2 mouse cellular contexts compared by ENCODE assay signal in the genomic region with DNA sequence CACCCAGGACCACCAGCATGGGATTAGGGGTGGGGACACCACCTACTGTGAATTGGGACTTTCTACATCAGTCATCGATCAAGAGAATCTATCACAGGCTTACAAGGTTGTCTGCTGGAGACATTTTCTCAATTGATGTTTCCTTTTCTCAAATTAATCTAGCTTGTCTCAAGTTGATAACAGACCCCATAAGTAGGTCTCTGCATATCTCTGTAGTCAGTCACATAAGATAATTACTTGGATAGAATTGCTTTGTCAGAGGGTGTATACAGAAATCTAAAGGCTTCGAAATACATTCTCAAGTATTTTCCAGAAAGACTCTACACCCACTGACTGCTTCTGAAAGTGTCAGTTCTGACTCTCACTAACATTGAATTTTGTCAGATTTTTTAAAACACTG.
TF ChIP-seq lines count a peak whose summit lies in the region.

No protein-coding gene starts in this region.

TF ChIP-seq in CH12.LX, 34 proteins besides CTCF, POLR2A, EP300 and RAD21:
- TF ChIP-seq ETS1 (conservative IDR thresholded peaks at IDR 0.05; ENCODE audit: low read depth, low read length) (no peak), NRF1 (IDR thresholded peaks at IDR 0.05; ENCODE audit: low read depth, low read length) (no peak), SMC3 (IDR thresholded peaks at IDR 0.05; ENCODE audit: low read depth, low read length) (no peak), NELFE (IDR thresholded peaks at IDR 0.05; ENCODE audit: low read depth, low read length) (no peak), USF1 (IDR thresholded peaks at IDR 0.05; ENCODE audit: low read depth, low read length) (no peak), CHD1 (IDR thresholded peaks at IDR 0.05; ENCODE audit: low read depth, low read length) (peak; percentile 75; the same call in 1 of the 2 replicates), UBTF (IDR thresholded peaks at IDR 0.05; ENCODE audit: low read depth, low read length) (no peak)

TF ChIP-seq in MEL, 35 proteins besides CTCF, POLR2A, EP300 and RAD21:
- TF ChIP-seq TCF12 (IDR thresholded peaks at IDR 0.05; ENCODE audit: low read depth, low read length): peak; percentile 76
- no peak for TF ChIP-seq SMC3 (IDR thresholded peaks at IDR 0.05; ENCODE audit: low read depth, low read length)
- no peak for TF ChIP-seq MYC (IDR thresholded peaks at IDR 0.05; ENCODE audit: low read depth, low read length)
- TF ChIP-seq GATA1 (IDR thresholded peaks at IDR 0.05; ENCODE audit: low read depth, low read length): peak; percentile 84
- peak; percentile 30; the same call in 1 of the 2 replicates for TF ChIP-seq HCFC1 (IDR thresholded peaks at IDR 0.05; ENCODE audit: low read depth, low read length)
- TF ChIP-seq TBP (IDR thresholded peaks at IDR 0.05; ENCODE audit: low read depth, low read length): no peak
- TF ChIP-seq MAZ (IDR thresholded peaks at IDR 0.05; ENCODE audit: low read depth, low read length): no peak
- TF ChIP-seq NRF1 (IDR thresholded peaks at IDR 0.05; ENCODE audit: insufficient read depth, low read depth, low read length, poor library complexity, severe bottlenecking): no peak
- peak; percentile 42; the same call in 1 of the 2 replicates for TF ChIP-seq ETS1 (IDR thresholded peaks at IDR 0.05; ENCODE audit: low read depth, low read length)
- TF ChIP-seq USF2 (IDR thresholded peaks at IDR 0.05; ENCODE audit: borderline replicate concordance in 1 of 2, insufficient read depth in 1 of 2, low read depth in 1 of 2, low read length in 2 of 2): no peak
TF ChIP-seq in MEL: peak in this region for 4.
